Mouse (Mus musculus) neural tube, embryonic 15.5 days (tissue): ENCODE results near the gene Grk5. TPM values are rescaled to one million over a fixed set of nuclear protein-coding genes. Genes with fewer than 3 reads are reported as not detected.
A peak's percentile ranks its signal among the peaks of the same experiment; 100 is the strongest.
"Not testable (repeated sequence)": the region's sequence is repeated elsewhere in the genome, so short reads cannot be mapped to it uniquely, and the experiment has no call there.

Experiments
- ATAC-seq: fragments of 200-750 bp; cut with Nextera tagmentation; 2 replicates; pipeline ENCODE4 v1.8.0; 2017; ENCODE audit warnings: mild to moderate bottlenecking, moderate TSS enrichment, moderate library complexity; ENCODE audit not compliant: low FRiP score
- H3K27ac ChIP-seq: fragments of 300-500 bp; sonication (generic); replicated peaks from 2 replicates; pipeline ENCODE4 v1.5.1; 2015; ENCODE audit warnings: mild to moderate bottlenecking, inconsistent platforms
- H3K27me3 ChIP-seq: fragments of 300-500 bp; sonication (generic); replicated peaks from 2 replicates; pipeline ENCODE4 v1.6.1; 2015; ENCODE audit warnings: inconsistent platforms
- H3K36me3 ChIP-seq: fragments of 300-500 bp; sonication (generic); 2 replicates; pipeline ENCODE4 v1.6.1; 2015; ENCODE audit warnings: inconsistent platforms
- H3K4me1 ChIP-seq: fragments of 300-500 bp; sonication (generic); 2 replicates; pipeline ENCODE4 v1.6.1; 2015; ENCODE audit warnings: inconsistent platforms
- H3K4me2 ChIP-seq: fragments of 300-500 bp; sonication (generic); 2 replicates; pipeline ENCODE4 v1.6.1; 2015; ENCODE audit warnings: inconsistent platforms, mild to moderate bottlenecking, moderate library complexity
- H3K4me3 ChIP-seq: fragments of 300-500 bp; sonication (generic); replicated peaks from 2 replicates; pipeline ENCODE4 v1.5.1; 2015; ENCODE audit warnings: mild to moderate bottlenecking, inconsistent platforms
- H3K9ac ChIP-seq: fragments of 300-500 bp; sonication (generic); replicated peaks from 2 replicates; pipeline ENCODE4 v1.6.1; 2015; ENCODE audit warnings: mild to moderate bottlenecking, inconsistent platforms
- H3K9me3 ChIP-seq: fragments of 300-500 bp; sonication (generic); replicated peaks from 2 replicates; pipeline ENCODE4 v1.6.1; 2016; ENCODE audit warnings: inconsistent platforms
- WGBS: fragments of 180-500 bp; shearing (Covaris S2); methylation state at CpG from one replicate; pipeline ENCODE4 v1.1.7; 2015; ENCODE audit warnings: mixed read lengths; 5-methylcytosine and 5-hydroxymethylcytosine counted together
- polyA plus RNA-seq: library from polyadenylated mRNA; unstranded; fragments of >200 nt; fragmentation: Nextera tagmentation; extraction: Ambion mirVana; gene quantifications from 2 replicates; pipeline ENCODE4 v1.2.1, GENCODE M21; 2015

Gene Grk5
- 2.6 and 2.8 TPM in 2 replicates for polyA plus RNA-seq

GRCm38 (mm10) chr19:60889714-60890315 lies at the start of gene Grk5:
Grk5 (plus strand) TSS chr19:60889749.
- H3K9ac ChIP-seq = peak within 1 kb of the TSS; percentile 76
- H3K4me1 ChIP-seq = peaks cover 21% of the 10 kb centered on the region
- no peaks in the 10 kb centered on the region for H3K9me3 ChIP-seq
- WGBS = under 1% methylated on average over 55 of the region's 55 CpGs
- no peaks in the 10 kb centered on the region for H3K36me3 ChIP-seq
- peak within 1 kb of the TSS; percentile 94 for H3K27ac ChIP-seq
- H3K4me3 ChIP-seq = peak within 1 kb of the TSS; percentile 87
- H3K4me2 ChIP-seq = peak within 1 kb of the TSS; percentile 67
- ATAC-seq = peak; percentile 99
- H3K27me3 ChIP-seq = no peaks in the 10 kb centered on the region

GRCm38 (mm10) chr19:60843324-60843723 lies 46.2 kb upstream of the Grk5 start:
- Histone ChIP-seq H3K4me3 (no peak overlapping the region), H3K36me3 (peaks cover 45% of the 10 kb centered on the region), H3K9ac (no peak overlapping the region), H3K4me1 (no peaks in the 10 kb centered on the region), H3K9me3 (no peaks in the 10 kb centered on the region), H3K27me3 (no peaks in the 10 kb centered on the region), H3K27ac (no peak overlapping the region), H3K4me2 (no peak overlapping the region)
- no peak for ATAC-seq

GRCm38 (mm10) chr19:60845731-60846130 lies 43.8 kb upstream of the Grk5 start:
- no peaks in the 10 kb centered on the region for H3K4me1 ChIP-seq
- no peak for ATAC-seq
- peaks cover 32% of the 10 kb centered on the region for H3K36me3 ChIP-seq
- H3K4me3 ChIP-seq = no peak overlapping the region
- H3K9me3 ChIP-seq = no peaks in the 10 kb centered on the region
- no peak overlapping the region for H3K4me2 ChIP-seq
- no peaks in the 10 kb centered on the region for H3K27me3 ChIP-seq
- no peak overlapping the region for H3K9ac ChIP-seq
- no peak overlapping the region for H3K27ac ChIP-seq

GRCm38 (mm10) chr19:60860868-60861700 lies 28.5 kb upstream of the Grk5 start, which contains the start of gene Sfxn4:
Sfxn4 (minus strand) TSS chr19:60861479.
- ATAC-seq = peak; percentile 99
- H3K36me3 ChIP-seq = peaks cover 19% of the 10 kb centered on the region
- H3K4me2 ChIP-seq = peak within 1 kb of the TSS; percentile 75
- 5% methylated on average over 30 of the region's 30 CpGs for WGBS
- peak within 1 kb of the TSS; percentile 84 for H3K27ac ChIP-seq
- peak within 1 kb of the TSS; percentile 71 for H3K9ac ChIP-seq
- peaks cover 11% of the 10 kb centered on the region for H3K4me1 ChIP-seq
- H3K27me3 ChIP-seq = no peaks in the 10 kb centered on the region
- H3K9me3 ChIP-seq = no peaks in the 10 kb centered on the region
- H3K4me3 ChIP-seq = peak within 1 kb of the TSS; percentile 63

GRCm38 (mm10) chr19:60866169-60866568 lies 23.4 kb upstream of the Grk5 start:
- not testable (repeated sequence) for H3K27me3 ChIP-seq, ATAC-seq, H3K9me3 ChIP-seq, H3K27ac ChIP-seq, H3K4me1 ChIP-seq, H3K4me3 ChIP-seq, H3K4me2 ChIP-seq, H3K9ac ChIP-seq
- WGBS = 95% methylated on average over 4 of the region's 4 CpGs
- peaks cover 34% of the 10 kb centered on the region for H3K36me3 ChIP-seq

GRCm38 (mm10) chr19:60870489-60870888 lies 19.1 kb upstream of the Grk5 start:
- Histone ChIP-seq H3K4me3 (no peak overlapping the region), H3K36me3 (peaks cover 22% of the 10 kb centered on the region), H3K4me2 (no peak overlapping the region), H3K27ac (no peak overlapping the region), H3K4me1 (peaks cover 8% of the 10 kb centered on the region), H3K27me3 (no peaks in the 10 kb centered on the region), H3K9ac (no peak overlapping the region), H3K9me3 (no peaks in the 10 kb centered on the region)
- WGBS = 80% methylated on average over 1 of the region's 1 CpGs
- no peak for ATAC-seq

- Histone ChIP-seq H3K27ac (no peak overlapping the region), H3K27me3 (no peaks in the 10 kb centered on the region), H3K9ac (no peak overlapping the region), H3K4me2 (no peak overlapping the region), H3K4me1 (peaks cover 8% of the 10 kb centered on the region), H3K4me3 (no peak overlapping the region), H3K9me3 (no peaks in the 10 kb centered on the region), H3K36me3 (peaks cover 22% of the 10 kb centered on the region)
- 96% methylated on average over 5 of the region's 5 CpGs for WGBS
- ATAC-seq = no peak
These were observed 18.2 kb upstream of the Grk5 start for GRCm38 (mm10) chr19:60871366-60871765.

GRCm38 (mm10) chr19:60872272-60872671 lies 17.3 kb upstream of the Grk5 start:
- no peak for ATAC-seq
- Histone ChIP-seq H3K36me3 (peaks cover 17% of the 10 kb centered on the region), H3K9me3 (no peaks in the 10 kb centered on the region), H3K4me2 (no peak overlapping the region), H3K27ac (no peak overlapping the region), H3K4me1 (peaks cover 8% of the 10 kb centered on the region), H3K4me3 (no peak overlapping the region), H3K27me3 (no peaks in the 10 kb centered on the region), H3K9ac (no peak overlapping the region)
- WGBS = 79% methylated on average over 1 of the region's 1 CpGs

- Histone ChIP-seq H3K4me2 (peak overlapping the region; percentile 68), H3K9me3 (no peaks in the 10 kb centered on the region), H3K4me1 (peaks cover 8% of the 10 kb centered on the region), H3K27me3 (no peaks in the 10 kb centered on the region), H3K27ac (peak overlapping the region; percentile 81; the same call in 1 of the 2 replicates), H3K4me3 (peak overlapping the region; percentile 62), H3K9ac (peak overlapping the region; percentile 65), H3K36me3 (peaks cover 12% of the 10 kb centered on the region)
- 32% methylated on average over 4 of the region's 4 CpGs for WGBS
- no peak for ATAC-seq
These were observed 16.0 kb upstream of the Grk5 start for GRCm38 (mm10) chr19:60873501-60873900.

GRCm38 (mm10) chr19:60874064-60874694 lies 15.4 kb upstream of the Grk5 start, which contains the start of gene Prdx3:
Prdx3 (minus strand) TSS chr19:60874556.
- H3K4me2 ChIP-seq = peak within 1 kb of the TSS; percentile 68
- H3K4me1 ChIP-seq = peaks cover 8% of the 10 kb centered on the region
- under 1% methylated on average over 28 of the region's 28 CpGs for WGBS
- peaks cover 7% of the 10 kb centered on the region for H3K36me3 ChIP-seq
- H3K4me3 ChIP-seq = peak within 1 kb of the TSS; percentile 62
- peak within 1 kb of the TSS; percentile 65 for H3K9ac ChIP-seq
- peak within 1 kb of the TSS; percentile 81 for H3K27ac ChIP-seq
- no peaks in the 10 kb centered on the region for H3K9me3 ChIP-seq
- H3K27me3 ChIP-seq = no peaks in the 10 kb centered on the region
- ATAC-seq = peak; percentile 99

- ATAC-seq = peak; percentile 50; the same call in 1 of the 2 replicates
- no peaks in the 10 kb centered on the region for H3K4me1 ChIP-seq
- WGBS = 14% methylated on average over 3 of the region's 3 CpGs
- no peak overlapping the region for H3K27ac ChIP-seq
- no peaks in the 10 kb centered on the region for H3K36me3 ChIP-seq
- H3K4me2 ChIP-seq = no peak overlapping the region
- no peaks in the 10 kb centered on the region for H3K9me3 ChIP-seq
- H3K4me3 ChIP-seq = no peak overlapping the region
- H3K27me3 ChIP-seq = no peaks in the 10 kb centered on the region
- no peak overlapping the region for H3K9ac ChIP-seq
These were observed 6.4 kb upstream of the Grk5 start for GRCm38 (mm10) chr19:60883129-60883528.
